Mouse (Mus musculus) MEL (cell line): Measurements from ENCODE around the gene Trhr2. TPM values are rescaled to one million over a fixed set of nuclear protein-coding genes. Genes with fewer than 3 reads are reported as not detected.

Experiments used
- DNase-seq: peaks from one replicate; pipeline ENCODE4 v3.0.0; 2011; ENCODE audit warnings: low read depth, low spot score
- H3K27ac ChIP-seq: 2 replicates; pipeline ENCODE4 v1.5.1; 2012; ENCODE audit warnings: low read depth, mild to moderate bottlenecking, control low read depth, low read length, moderate library complexity; ENCODE audit not compliant: control insufficient read depth
- H3K27me3 ChIP-seq, 2 experiments: fragments of 150-350 bp in 1 of 2; sonication (generic) in 1 of 2; 2 replicates each; pipeline ENCODE4 v1.6.1; 2012; ENCODE audit warnings: low read length in 2 of 2, mild to moderate bottlenecking in 2 of 2, improper control_type of control experiment in 1 of 2, moderate library complexity in 1 of 2; ENCODE audit not compliant: insufficient read depth in 2 of 2, control insufficient read depth in 1 of 2
- H3K36me3 ChIP-seq, 2 experiments: 2 replicates each; pipeline ENCODE4 v1.6.1; 2012 to 2014; ENCODE audit warnings: low read length in 2 of 2, improper control_type of control experiment in 1 of 2, inconsistent platforms in 1 of 2, mild to moderate bottlenecking in 1 of 2; ENCODE audit not compliant: insufficient read depth in 2 of 2, control insufficient read depth in 1 of 2
- H3K4me1 ChIP-seq, 2 experiments: fragments of 150-350 bp in 1 of 2; sonication (generic) in 1 of 2; 2 replicates each; pipeline ENCODE4 v1.6.1; 2012; ENCODE audit warnings: low read length in 2 of 2, improper control_type of control experiment in 1 of 2, mild to moderate bottlenecking in 1 of 2; ENCODE audit not compliant: insufficient read depth in 2 of 2, control insufficient read depth in 1 of 2
- H3K4me3 ChIP-seq, 2 experiments: fragments of 150-350 bp in 1 of 2; sonication (generic) in 1 of 2; 2 replicates each; pipeline ENCODE4 v1.5.1; 2012; ENCODE audit warnings: low read depth in 2 of 2, low read length in 2 of 2, mild to moderate bottlenecking in 2 of 2, moderate library complexity in 2 of 2, control low read depth in 1 of 2, improper control_type of control experiment in 1 of 2; ENCODE audit not compliant: control insufficient read depth in 1 of 2, insufficient read depth in 1 of 2
- H3K79me2 ChIP-seq: 2 replicates; pipeline ENCODE4 v1.6.1; 2012; ENCODE audit warnings: mild to moderate bottlenecking, low read length, moderate library complexity; ENCODE audit not compliant: control insufficient read depth, poor library complexity, insufficient read depth
- H3K9ac ChIP-seq: 2 replicates; pipeline ENCODE4 v1.6.1; 2012; ENCODE audit warnings: low read depth, mild to moderate bottlenecking, control low read depth, low read length, moderate library complexity; ENCODE audit not compliant: control insufficient read depth, poor library complexity, severe bottlenecking
- H3K9me3 ChIP-seq: fragments of 150-350 bp; sonication (generic); replicated peaks from 2 replicates; pipeline ENCODE4 v1.6.1; 2012; ENCODE audit warnings: mild to moderate bottlenecking, low read length, improper control_type of control experiment, moderate library complexity; ENCODE audit not compliant: insufficient read depth
- BHLHE40 ChIP-seq: IDR thresholded peaks from 2 replicates; pipeline ENCODE4 v1.6.1; 2012; ENCODE audit warnings: low read depth, mild to moderate bottlenecking, inconsistent platforms, low read length, improper control_type of control experiment, borderline replicate concordance
- CHD1 ChIP-seq: IDR thresholded peaks from 2 replicates; pipeline ENCODE4 v1.6.1; 2012; ENCODE audit warnings: low read depth, mild to moderate bottlenecking, inconsistent platforms, low read length, improper control_type of control experiment
- CTCF ChIP-seq, 3 experiments: IDR thresholded peaks in 2 of 3; conservative IDR thresholded peaks in 1 of 3; 2 replicates each; pipeline ENCODE4 v1.5.1; 2011 to 2012; ENCODE audit warnings: low read length in 3 of 3, low read depth in 2 of 3, mild to moderate bottlenecking in 2 of 3, improper control_type of control experiment in 1 of 3, inconsistent platforms in 1 of 3, mixed read lengths in 1 of 3, moderate library complexity in 1 of 3; ENCODE audit not compliant: control insufficient read depth in 1 of 3, insufficient read depth in 1 of 3, poor library complexity in 1 of 3, severe bottlenecking in 1 of 3
- EP300 ChIP-seq, 2 experiments: IDR thresholded peaks; 2 replicates each; pipeline ENCODE4 v1.6.1; 2011; ENCODE audit warnings: improper control_type of control experiment in 2 of 2, low read length in 2 of 2, low read depth in 1 of 2, mild to moderate bottlenecking in 1 of 2
- ETS1 ChIP-seq: IDR thresholded peaks from 2 replicates; pipeline ENCODE4 v1.6.1; 2012; ENCODE audit warnings: low read depth, mild to moderate bottlenecking, inconsistent platforms, low read length, improper control_type of control experiment, moderate library complexity
- GABPA ChIP-seq: IDR thresholded peaks from 2 replicates; pipeline ENCODE4 v1.6.1; 2012; ENCODE audit warnings: low read depth, mild to moderate bottlenecking, inconsistent platforms, low read length, improper control_type of control experiment, moderate library complexity
- GATA1 ChIP-seq: IDR thresholded peaks from 2 replicates; pipeline ENCODE4 v1.6.1; 2011; ENCODE audit warnings: low read depth, low read length, improper control_type of control experiment
- HCFC1 ChIP-seq: IDR thresholded peaks from 2 replicates; pipeline ENCODE4 v1.6.1; 2012; ENCODE audit warnings: low read depth, mild to moderate bottlenecking, inconsistent platforms, low read length, improper control_type of control experiment, moderate library complexity
- MAFK ChIP-seq: IDR thresholded peaks from 2 replicates; pipeline ENCODE4 v1.6.1; 2011; ENCODE audit warnings: low read depth, mild to moderate bottlenecking, low read length, improper control_type of control experiment, borderline replicate concordance
- MAZ ChIP-seq: IDR thresholded peaks from 2 replicates; pipeline ENCODE4 v1.6.1; 2012; ENCODE audit warnings: low read depth, mild to moderate bottlenecking, inconsistent platforms, low read length, improper control_type of control experiment
- MEF2A ChIP-seq: IDR thresholded peaks from 2 replicates; pipeline ENCODE4 v1.6.1; 2014; ENCODE audit warnings: low read depth, mild to moderate bottlenecking, inconsistent platforms, low read length, improper control_type of control experiment; ENCODE audit not compliant: poor library complexity, insufficient replicate concordance, severe bottlenecking; ENCODE audit errors: extremely low read depth
- MXI1 ChIP-seq: IDR thresholded peaks from 2 replicates; pipeline ENCODE4 v1.6.1; 2011; ENCODE audit warnings: mild to moderate bottlenecking, low read depth, low read length, improper control_type of control experiment
- MYB ChIP-seq: IDR thresholded peaks from 2 replicates; pipeline ENCODE4 v1.6.1; 2011; ENCODE audit warnings: mild to moderate bottlenecking, low read depth, low read length, improper control_type of control experiment
- MYC ChIP-seq: IDR thresholded peaks from 2 replicates; pipeline ENCODE4 v1.6.1; 2011; ENCODE audit warnings: low read depth, mild to moderate bottlenecking, low read length, improper control_type of control experiment, moderate library complexity
- NELFE ChIP-seq: IDR thresholded peaks from 2 replicates; pipeline ENCODE4 v1.6.1; 2011; ENCODE audit warnings: low read depth, low read length, improper control_type of control experiment
- NRF1 ChIP-seq: IDR thresholded peaks from 2 replicates; pipeline ENCODE4 v1.6.1; 2014; ENCODE audit warnings: low read depth, mild to moderate bottlenecking, inconsistent platforms, low read length, improper control_type of control experiment, moderate library complexity; ENCODE audit not compliant: poor library complexity, insufficient read depth, severe bottlenecking
- POLR2A ChIP-seq, 2 experiments: IDR thresholded peaks; 2 replicates each; pipeline ENCODE4 v1.6.1; 2011 to 2012; ENCODE audit warnings: low read length in 2 of 2, mild to moderate bottlenecking in 2 of 2, control low read depth in 1 of 2, improper control_type of control experiment in 1 of 2, low read depth in 1 of 2, moderate library complexity in 1 of 2; ENCODE audit not compliant: control insufficient read depth in 1 of 2, insufficient read depth in 1 of 2, poor library complexity in 1 of 2
- POLR2AphosphoS2 ChIP-seq: IDR thresholded peaks from 2 replicates; pipeline ENCODE4 v1.6.1; 2011; ENCODE audit warnings: low read length, improper control_type of control experiment
- SIN3A ChIP-seq: IDR thresholded peaks from 2 replicates; pipeline ENCODE4 v1.6.1; 2012; ENCODE audit warnings: low read length, improper control_type of control experiment, inconsistent platforms
- TAL1 ChIP-seq: IDR thresholded peaks from 2 replicates; pipeline ENCODE4 v1.6.1; 2012; ENCODE audit warnings: mild to moderate bottlenecking, inconsistent platforms, low read length, moderate library complexity, mixed read lengths
- TBP ChIP-seq: IDR thresholded peaks from 2 replicates; pipeline ENCODE4 v1.8.0; 2011; ENCODE audit warnings: low read depth, low read length, improper control_type of control experiment
- TCF12 ChIP-seq: IDR thresholded peaks from 2 replicates; pipeline ENCODE4 v1.6.1; 2014; ENCODE audit warnings: low read depth, mild to moderate bottlenecking, inconsistent platforms, low read length, improper control_type of control experiment, moderate library complexity
- UBTF ChIP-seq: IDR thresholded peaks from 2 replicates; pipeline ENCODE4 v1.6.1; 2012; ENCODE audit warnings: low read depth, mild to moderate bottlenecking, inconsistent platforms, low read length, improper control_type of control experiment, moderate library complexity, borderline replicate concordance; ENCODE audit not compliant: insufficient read depth
- USF2 ChIP-seq, 2 experiments: IDR thresholded peaks; 2 replicates each; pipeline ENCODE4 v1.6.1; 2011 to 2012; ENCODE audit warnings: improper control_type of control experiment in 2 of 2, low read length in 2 of 2, borderline replicate concordance in 1 of 2, inconsistent platforms in 1 of 2, low read depth in 1 of 2, mild to moderate bottlenecking in 1 of 2; ENCODE audit not compliant: insufficient read depth in 1 of 2
- ZMIZ1 ChIP-seq: IDR thresholded peaks from 2 replicates; pipeline ENCODE4 v1.6.1; 2012; ENCODE audit warnings: low read depth, mild to moderate bottlenecking, inconsistent platforms, low read length, improper control_type of control experiment, moderate library complexity
- polyA plus RNA-seq, 2 experiments: library from polyadenylated mRNA; stranded (reverse) in 1 of 2; unstranded in 1 of 2; fragments of >175 nt in 1 of 2; fragments of >200 nt in 1 of 2; gene quantifications; 2 replicates each; pipeline versions ENCODE4 v1.2.1 to v1.2.4; 2012; ENCODE audit warnings: low replicate concordance in 2 of 2, low read depth in 1 of 2; ENCODE audit not compliant: insufficient read length in 2 of 2, insufficient read depth in 1 of 2, missing spikeins in 1 of 2
- total RNA-seq: library from RNA; depleted of rRNA; stranded (reverse); fragments of 300-350 nt; gene quantifications from 2 replicates; pipeline ENCODE4 v1.2.3, GENCODE M21; 2012

Gene Trhr2
- total and polyA plus RNA-seq, 3 experiments = 0.07 to 0.12 TPM; not detected in 1

DNA sequence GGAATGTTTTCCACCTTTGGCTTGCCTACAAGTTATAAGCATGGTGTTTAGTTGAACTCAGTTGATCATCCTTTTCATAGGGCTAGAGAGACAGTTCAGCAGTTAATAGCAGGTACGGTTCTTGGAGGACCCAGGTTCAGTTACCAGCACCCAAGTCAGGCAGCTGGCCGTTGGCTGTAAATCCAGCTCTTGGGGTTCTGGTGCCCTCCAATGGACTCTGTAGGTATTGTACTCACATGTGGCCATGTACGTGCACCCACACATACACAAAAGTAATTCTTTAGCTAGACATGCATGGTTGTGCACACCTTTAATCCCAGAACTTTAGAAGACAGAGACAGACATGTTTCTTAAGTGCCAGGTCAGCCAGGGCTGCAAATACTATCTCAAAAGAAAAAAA, 28.8 kb upstream of the Trhr2 start (continued):
- TF ChIP-seq MAFK (no peak), UBTF (no peak), HCFC1 (no peak), BHLHE40 (no peak), MYB (no peak), CHD1 (no peak), GABPA (no peak), ETS1 (no peak), POLR2A (IDR thresholded peaks at IDR 0.05; ENCODE audit: control insufficient read depth in 1 of 2, insufficient read depth in 1 of 2, low read depth in 1 of 2, low read length in 2 of 2, poor library complexity in 1 of 2) (no peak)

DNA sequence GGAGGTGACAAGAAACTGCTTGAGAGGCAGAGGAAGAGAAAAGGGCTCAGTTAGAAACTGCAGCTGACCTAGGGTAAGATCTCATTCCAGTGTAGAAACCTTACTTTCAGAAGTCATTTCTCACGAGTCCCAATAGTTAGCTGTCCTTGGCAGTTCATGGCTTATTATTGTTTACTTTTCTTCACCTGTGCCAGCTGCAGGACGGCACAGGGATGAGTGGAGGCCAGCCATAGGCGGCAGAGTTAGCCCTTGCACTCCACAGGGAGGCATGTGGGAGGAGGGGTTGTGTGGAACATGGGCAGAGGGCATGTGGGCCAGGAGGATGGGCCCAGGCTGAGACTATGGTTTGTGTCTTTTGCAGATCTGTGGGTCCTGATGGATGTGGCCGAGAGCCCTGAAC, 22.5 kb upstream of the Trhr2 start:
- Histone ChIP-seq H3K4me1 (peaks cover 0 to 4% of the 10 kb centered on the region in 2 experiments; a peak in 2 of 4 replicates), H3K9ac (no peak overlapping the region), H3K79me2 (peaks cover 33% of the 10 kb centered on the region), H3K4me3 (no peak overlapping the region), H3K27me3 (no peaks in the 10 kb centered on the region), H3K36me3 (peaks cover 8 to 31% of the 10 kb centered on the region in 2 experiments), H3K27ac (no peak overlapping the region), H3K9me3 (no peaks in the 10 kb centered on the region)
- no peak for DNase-seq
- TF ChIP-seq ZMIZ1 (no peak), ETS1 (no peak), USF2 (IDR thresholded peaks at IDR 0.05; ENCODE audit: borderline replicate concordance in 1 of 2, insufficient read depth in 1 of 2, low read depth in 1 of 2, low read length in 2 of 2) (no peak), NELFE (no peak), MAZ (no peak), MYC (no peak), MXI1 (no peak)

GRCm38 (mm10) chr8:122376365-122377231, 16.1 kb upstream of the Trhr2 start, which contains the start of gene Zc3h18:
Gene Zc3h18, plus strand, starts transcription at chr8:122376609.
- Histone ChIP-seq H3K9ac (peak within 1 kb of the TSS; percentile 94), H3K36me3 (peaks cover 12 to 22% of the 10 kb centered on the region in 2 experiments), H3K27me3 (no peaks in the 10 kb centered on the region), H3K4me3 (peak within 1 kb of the TSS; percentile 83 to 84), H3K27ac (peak within 1 kb of the TSS; percentile 89), H3K4me1 (peaks cover under 1 to 30% of the 10 kb centered on the region in 2 experiments; a peak in 3 of 4 replicates), H3K79me2 (peaks cover 50% of the 10 kb centered on the region), H3K9me3 (no peaks in the 10 kb centered on the region)
- peak; percentile 99 for DNase-seq
- peak; percentile 95 for TF ChIP-seq NRF1
- TF ChIP-seq CHD1 = 0 out of 2 replicates have a peak, but pooled peaks have one; percentile 13
- peak in 1 of 2 experiments; percentile 9; a peak in 1 of 4 replicates for TF ChIP-seq EP300 (IDR thresholded peaks at IDR 0.05; ENCODE audit: low read depth in 1 of 2, low read length in 2 of 2)
- TF ChIP-seq MXI1 = peak; percentile 76
- TF ChIP-seq GATA1 = no peak
- peak; percentile 56 to 94; a peak in 2 of 4 replicates for TF ChIP-seq POLR2A (IDR thresholded peaks at IDR 0.05; ENCODE audit: control insufficient read depth in 1 of 2, insufficient read depth in 1 of 2, low read depth in 1 of 2, low read length in 2 of 2, poor library complexity in 1 of 2)
- peak; percentile 92 for TF ChIP-seq ZMIZ1
- peak; percentile 92 for TF ChIP-seq POLR2AphosphoS2
- peak; percentile 50; the same call in 1 of the 2 replicates for TF ChIP-seq TCF12
- TF ChIP-seq TAL1 = no peak
- no peak for TF ChIP-seq UBTF
- no peak for TF ChIP-seq CTCF (IDR thresholded peaks at IDR 0.05 in 2 of 3, conservative IDR thresholded peaks at IDR 0.05 in 1 of 3; ENCODE audit: control insufficient read depth in 1 of 3, insufficient read depth in 1 of 3, low read depth in 2 of 3, low read length in 3 of 3, poor library complexity in 1 of 3, severe bottlenecking in 1 of 3)
- TF ChIP-seq TBP = peak; percentile 66
- peak; percentile 92 for TF ChIP-seq NELFE
- peak; percentile 82 for TF ChIP-seq SIN3A
- TF ChIP-seq ETS1 = 0 out of 2 replicates have a peak, but pooled peaks have one; percentile 36
- TF ChIP-seq MYB = no peak
- peak; percentile 28; the same call in 1 of the 2 replicates for TF ChIP-seq MEF2A
